Mouse (Mus musculus): ENCODE measurements around the gene Chrna10. TPM values are rescaled to one million over a fixed set of nuclear protein-coding genes. Genes with fewer than 3 reads are reported as not detected.

Chrna10 gene
- total RNA-seq (2023; ENCODE audit: inconsistent age) = not detected in 4 replicates

GRCm38 (mm10) chr7:102116579-102117331 lies at the start of gene Chrna10:
Gene Chrna10 (minus strand): TSS chr7:102116828.

GRCm38 (mm10) chr7:102109171-102109570 lies 7.5 kb downstream of the Chrna10 start, which contains the start of gene Art5:
Gene Art5 (minus strand): TSS chr7:102109489.

GRCm38 (mm10) chr7:102101487-102101886 lies 15.1 kb downstream of the Chrna10 start, which contains the start of gene Art1:
Gene Art1 (plus strand): TSS chr7:102101743.

GRCm38 (mm10) chr7:102082816-102083215 lies 33.8 kb downstream of the Chrna10 start, which contains the start of gene Trpc2:
Gene Trpc2 (plus strand): TSS chr7:102083116.

GRCm38 (mm10) chr7:102065046-102065891 lies 51.4 kb downstream of the Chrna10 start, which contains the start of the genes Rnf121, Xndc1 and Xntrpc:
Gene Rnf121 (minus strand): TSS chr7:102065469.
Gene Xndc1 (plus strand): TSS chr7:102065511.
Gene Xntrpc (plus strand): TSS chr7:102065713.

Other genes starting within 250 kb of the Chrna10 start
- gene Folr1, start 246.0 kb downstream of the Chrna10 start, total RNA-seq (2023; ENCODE audit: inconsistent age) = not detected in 4 replicates
- 71.2 to 83.9 TPM (median 79.4 TPM) in 4 replicates for gene Lamtor1, start 210.9 kb downstream of the Chrna10 start, total RNA-seq (2023; ENCODE audit: inconsistent age)
- gene Tomt, start 210.5 kb downstream of the Chrna10 start, total RNA-seq (2023; ENCODE audit: inconsistent age) = 0.18 to 0.19 TPM in 2 of 4 replicates, not detected in the others
- gene Lrrc51, start 182.9 kb downstream of the Chrna10 start, total RNA-seq (2023; ENCODE audit: inconsistent age) = 0.58 to 1.6 TPM (median 1.3 TPM) in 3 of 4 replicates, not detected in the other
- 264 to 277 TPM (median 271 TPM) in 4 replicates for gene Numa1, start 182.7 kb downstream of the Chrna10 start, total RNA-seq (2023; ENCODE audit: inconsistent age)
- 8.2 to 11.7 TPM (median 9.8 TPM) in 4 replicates for gene Il18bp, start 98.1 kb downstream of the Chrna10 start, total RNA-seq (2023; ENCODE audit: inconsistent age)
- gene Rnf121, start 51.4 kb downstream of the Chrna10 start, total RNA-seq (2023; ENCODE audit: inconsistent age) = 27.1 to 41.5 TPM (median 37.2 TPM) in 4 replicates
- 43.5 to 52.2 TPM (median 48.8 TPM) in 4 replicates for gene Xndc1, start 51.3 kb downstream of the Chrna10 start, total RNA-seq (2023; ENCODE audit: inconsistent age)
- gene Xntrpc, start 51.1 kb downstream of the Chrna10 start, total RNA-seq (2023; ENCODE audit: inconsistent age) = 5.4 to 7.0 TPM (median 5.8 TPM) in 4 replicates
- 2.7 to 4.2 TPM (median 3.4 TPM) in 4 replicates for gene Trpc2, start 33.7 kb downstream of the Chrna10 start, total RNA-seq (2023; ENCODE audit: inconsistent age)
- not detected in 4 replicates for gene Art1, start 15.1 kb downstream of the Chrna10 start, total RNA-seq (2023; ENCODE audit: inconsistent age)
- gene Art5, start 7.3 kb downstream of the Chrna10 start, total RNA-seq (2023; ENCODE audit: inconsistent age) = 3.7 to 5.7 TPM (median 4.3 TPM) in 4 replicates
- 104 to 126 TPM (median 116 TPM) in 4 replicates for gene Nup98, start 93.3 kb upstream of the Chrna10 start, total RNA-seq (2023; ENCODE audit: inconsistent age)
- gene Pgap2, start 93.4 kb upstream of the Chrna10 start, total RNA-seq (2023; ENCODE audit: inconsistent age) = 56.2 to 72.1 TPM (median 56.9 TPM) in 4 replicates
- gene Rhog, start 139.2 kb upstream of the Chrna10 start, total RNA-seq (2023; ENCODE audit: inconsistent age) = 138 to 149 TPM (median 144 TPM) in 4 replicates
- gene Stim1, start 151.0 kb upstream of the Chrna10 start, total RNA-seq (2023; ENCODE audit: inconsistent age) = 71.0 to 85.1 TPM (median 76.3 TPM) in 4 replicates

All from B cell, adult (primary cell).